Mouse (Mus musculus) heart, postnatal 0 days (tissue): ENCODE data around the gene Klhl11.

Experiments used
- CTCF ChIP-seq: IDR thresholded peaks from 2 replicates; pipeline ENCODE4 v1.5.1; 2016; ENCODE audit warnings: antibody characterized with exemption, control low read depth, low read depth
- EP300 ChIP-seq: IDR thresholded peaks from 2 replicates; pipeline ENCODE4 v1.6.1; 2016; ENCODE audit warnings: antibody characterized with exemption, low read depth

- peak; percentile 51 for TF ChIP-seq CTCF
- no peak for TF ChIP-seq EP300
Observed at GRCm38 (mm10) chr11:100512384-100512783, 39.8 kb upstream of the Klhl11 start.
